Mouse (Mus musculus) brain, embryonic 14.5 days (tissue): ENCODE results near the gene Mgat4b.
"Not testable (repeated sequence)": the region's sequence is repeated elsewhere in the genome, so short reads cannot be mapped to it uniquely, and the experiment has no call there.

Experiments
- CTCF ChIP-seq: fragments of 200-500 bp; IDR thresholded peaks from 2 replicates; pipeline ENCODE4 v1.5.1; 2012; ENCODE audit warnings: inconsistent platforms, mild to moderate bottlenecking, moderate library complexity, borderline replicate concordance; ENCODE audit not compliant: insufficient read depth, insufficient read length; ENCODE audit errors: extremely low read depth
- POLR2A ChIP-seq: fragments of 200-500 bp; IDR thresholded peaks from 2 replicates; pipeline ENCODE4 v1.6.1; 2012; ENCODE audit warnings: mild to moderate bottlenecking, inconsistent platforms, borderline replicate concordance; ENCODE audit not compliant: poor library complexity, insufficient read depth, insufficient read length, severe bottlenecking; ENCODE audit errors: extremely low read depth

- not testable (repeated sequence) for TF ChIP-seq CTCF, POLR2A
Observed at GRCm38 (mm10) chr11:50174111-50174729, 36.5 kb upstream of the Mgat4b start, which contains the start of gene Mrnip.
